In genomic region chr7:112202843-112203242, GRCm38 (mm10) we compare ENCODE assay signal across 10 mouse cellular contexts. TPM values are rescaled to one million over a fixed set of nuclear protein-coding genes. Genes with fewer than 3 reads are reported as not detected.
DNase-seq lines count a peak whose midpoint lies in the region; ATAC-seq lines count a peak whose summit lies in the region.
"Had no signal": no experiment of that assay in that cellular context is flagged by ENCODE, and none has a peak within 500 bp of the region (broad histone marks: within the 10 kb centered on the region; RNA-seq: fewer than 3 reads in every experiment).

No protein-coding gene starts in this region.

- WGBS in kidney, embryonic 15.5 days = 74% methylated on average over 5 of the region's 5 CpGs

- H3K9me3 ChIP-seq in kidney, embryonic 15.5 days (replicated peaks) = no peaks in the 10 kb centered on the region
- H3K9me3 ChIP-seq: hindbrain, embryonic 10.5 days had no signal

- H3K4me2 ChIP-seq in kidney, embryonic 15.5 days = no peak overlapping the region
- H3K4me2 ChIP-seq: heart, embryonic 12.5 days had no signal

- no peaks in the 10 kb centered on the region for H3K27me3 ChIP-seq in kidney, embryonic 15.5 days
- H3K27me3 ChIP-seq: heart, embryonic 12.5 days had no signal

- H3K4me3 ChIP-seq in kidney, embryonic 15.5 days (replicated peaks) = no peak overlapping the region
- H3K4me3 ChIP-seq: heart, embryonic 12.5 days; hindbrain, embryonic 10.5 days had no signal

- H3K27ac ChIP-seq in kidney, embryonic 15.5 days = peak overlapping the region; percentile 56; the same call in 1 of the 2 replicates

- H3K36me3 ChIP-seq in kidney, embryonic 15.5 days = no peaks in the 10 kb centered on the region
- H3K36me3 ChIP-seq: heart, embryonic 12.5 days; hindbrain, embryonic 10.5 days had no signal

- peaks cover 30% of the 10 kb centered on the region for H3K4me1 ChIP-seq in kidney, embryonic 15.5 days

- ATAC-seq in kidney, embryonic 15.5 days (replicated peaks; ENCODE audit: low FRiP score) = no peak

- no peak overlapping the region for H3K9ac ChIP-seq in kidney, embryonic 15.5 days
- H3K9ac ChIP-seq: heart, embryonic 12.5 days had no signal

- peak; percentile 39 for DNase-seq in cerebellum, adult 11 months
- no peak for DNase-seq in cerebellum, postnatal 4 days (ENCODE audit: low spot score in 2 of 2)
- DNase-seq in kidney, postnatal 4 days = no peak
- peak; percentile 78 for DNase-seq in 3134 (ENCODE audit: extremely low read depth, insufficient read length, low spot score)
- DNase-seq in cerebellum, postnatal 25 days = peak; percentile 47 to 52
- no peak for DNase-seq in retina, embryonic 14.5 days (ENCODE audit: low spot score)
- DNase-seq in embryo, embryonic 10 days (ENCODE audit: low spot score) = no peak

RNA-seq across cellular contexts. Expression of gene Mical2, which starts 22.8 kb away (rescaled TPM):
- 7.3 and 7.5 TPM in 2 replicates for polyA plus RNA-seq in kidney, embryonic 15.5 days (2015; fragmentation: Nextera tagmentation; extraction: Ambion mirVana)

RNA-seq across cellular contexts. Expression of gene Dkk3, which starts 44.0 kb away (rescaled TPM):
- 20.0 and 25.3 TPM in 2 replicates for polyA plus RNA-seq in kidney, embryonic 15.5 days (2015; fragmentation: Nextera tagmentation; extraction: Ambion mirVana)

Comparison
In these comparisons a context has a peak if more than half of its experiments do, and no peak if none do; other contexts are left out.
1. DNase-seq: peak in cerebellum, adult 11 months (single experiment), 3134 (single experiment) and cerebellum, postnatal 25 days (2 of 2); none in cerebellum, postnatal 4 days (0 of 2), kidney, postnatal 4 days (0 of 2), retina, embryonic 14.5 days (single experiment) and embryo, embryonic 10 days (single experiment).